Mouse (Mus musculus) heart, embryonic 16.5 days (tissue): ENCODE results near the gene Adgrl3. TPM values are rescaled to one million over a fixed set of nuclear protein-coding genes. Genes with fewer than 3 reads are reported as not detected.

Source experiments
- ATAC-seq: fragments of 200-750 bp; cut with Nextera tagmentation; replicated peaks from 2 replicates; pipeline ENCODE4 v1.8.0; 2017; ENCODE audit warnings: moderate number of reproducible peaks; ENCODE audit not compliant: insufficient read depth, low FRiP score; ENCODE audit errors: extremely low read depth
- H3K27ac ChIP-seq: fragments of 300-500 bp; sonication (generic); 2 replicates; pipeline ENCODE4 v1.5.1; 2014; ENCODE audit warnings: mild to moderate bottlenecking, low read length, control low read depth, moderate library complexity
- H3K27me3 ChIP-seq: fragments of 300-500 bp; sonication (generic); 2 replicates; pipeline ENCODE4 v1.6.1; 2014; ENCODE audit warnings: low read length, mixed read lengths; ENCODE audit not compliant: control insufficient read depth, insufficient read depth
- H3K36me3 ChIP-seq: fragments of 300-500 bp; sonication (generic); 2 replicates; pipeline ENCODE4 v1.6.1; 2014; ENCODE audit not compliant: control insufficient read depth, insufficient read depth
- H3K4me1 ChIP-seq: fragments of 300-500 bp; sonication (generic); 2 replicates; pipeline ENCODE4 v1.6.1; 2014; ENCODE audit warnings: low read length, mixed read lengths; ENCODE audit not compliant: control insufficient read depth, insufficient read depth
- H3K4me2 ChIP-seq: fragments of 300-500 bp; sonication (generic); 2 replicates; pipeline ENCODE4 v1.6.1; 2014; ENCODE audit warnings: low read depth, mild to moderate bottlenecking, control low read depth, low read length
- H3K4me3 ChIP-seq: fragments of 300-500 bp; sonication (generic); 2 replicates; pipeline ENCODE4 v1.5.1; 2014; ENCODE audit warnings: mild to moderate bottlenecking, control low read depth, low read length
- H3K9ac ChIP-seq: fragments of 300-500 bp; sonication (generic); 2 replicates; pipeline ENCODE4 v1.6.1; 2014; ENCODE audit warnings: low read length, control low read depth
- H3K9me3 ChIP-seq: fragments of 300-500 bp; sonication (generic); replicated peaks from 2 replicates; pipeline ENCODE4 v1.6.1; 2016; ENCODE audit warnings: low read length; ENCODE audit not compliant: control insufficient read depth
- WGBS: fragments of 180-500 bp; shearing (Covaris S2); extraction: QIAGEN DNeasy Blood & Tissue Kit; methylation state at CpG from one replicate; pipeline ENCODE4 v1.1.7; 2014; 5-methylcytosine and 5-hydroxymethylcytosine counted together
- polyA plus RNA-seq: library from polyadenylated mRNA; unstranded; fragments of >200 nt; fragmentation: Nextera tagmentation; extraction: Ambion mirVana; gene quantifications from 2 replicates; pipeline ENCODE4 v1.2.1, GENCODE M21; 2015

Gene Adgrl3
- polyA plus RNA-seq, 1 experiment from 2014 or later: 3.6 TPM

GRCm38 (mm10) chr5:81465971-81466370 is 446.0 kb downstream of the Adgrl3 start:
- ATAC-seq: no peak
- Histone ChIP-seq H3K36me3 (no peaks in the 10 kb centered on the region), H3K9ac (no peak overlapping the region), H3K27ac (no peak overlapping the region), H3K4me2 (no peak overlapping the region), H3K9me3 (no peaks in the 10 kb centered on the region), H3K4me1 (no peaks in the 10 kb centered on the region), H3K4me3 (no peak overlapping the region), H3K27me3 (no peaks in the 10 kb centered on the region)
- 62% methylated on average over 4 of the region's 4 CpGs for WGBS

DNA sequence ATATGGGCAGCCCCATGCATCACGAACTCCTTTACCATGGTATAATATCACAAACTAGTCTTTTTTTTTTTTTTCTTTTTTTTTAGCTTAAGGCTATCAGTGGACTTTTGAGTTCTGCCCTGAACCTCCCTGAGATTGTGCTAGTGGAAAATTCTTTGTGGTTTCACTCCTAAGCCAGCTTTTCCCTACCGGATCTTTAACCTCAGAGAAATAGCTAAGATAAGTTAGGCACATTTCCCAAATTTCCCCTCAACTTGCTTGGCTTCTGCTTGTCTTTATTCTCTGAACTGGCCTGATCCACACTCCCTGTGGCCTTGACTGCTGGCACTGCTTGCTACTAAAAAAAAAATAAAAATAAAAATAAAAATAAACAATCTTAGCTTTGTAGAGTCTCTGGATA is 454.7 kb downstream of the Adgrl3 start:
- H3K4me1 ChIP-seq: peaks cover 2% of the 10 kb centered on the region
- no peak overlapping the region for H3K4me3 ChIP-seq
- H3K9me3 ChIP-seq: no peaks in the 10 kb centered on the region
- 58% methylated on average over 2 of the region's 2 CpGs for WGBS
- no peak overlapping the region for H3K9ac ChIP-seq
- H3K4me2 ChIP-seq: no peak overlapping the region
- H3K27me3 ChIP-seq: no peaks in the 10 kb centered on the region
- no peaks in the 10 kb centered on the region for H3K36me3 ChIP-seq
- no peak for ATAC-seq
- H3K27ac ChIP-seq: no peak overlapping the region

GRCm38 (mm10) chr5:81475406-81475805 is 455.5 kb downstream of the Adgrl3 start:
- Histone ChIP-seq H3K36me3 (no peaks in the 10 kb centered on the region), H3K4me3 (no peak overlapping the region), H3K9ac (no peak overlapping the region), H3K9me3 (no peaks in the 10 kb centered on the region), H3K4me2 (no peak overlapping the region), H3K27me3 (no peaks in the 10 kb centered on the region), H3K4me1 (peaks cover 2% of the 10 kb centered on the region), H3K27ac (no peak overlapping the region)
- ATAC-seq: no peak
- WGBS: 80% methylated on average over 3 of the region's 3 CpGs

- Histone ChIP-seq H3K4me2 (no peak overlapping the region), H3K9me3 (no peaks in the 10 kb centered on the region), H3K4me1 (peaks cover 2% of the 10 kb centered on the region), H3K9ac (no peak overlapping the region), H3K4me3 (no peak overlapping the region), H3K36me3 (no peaks in the 10 kb centered on the region), H3K27ac (no peak overlapping the region), H3K27me3 (no peaks in the 10 kb centered on the region)
- 38% methylated on average over 8 of the region's 8 CpGs for WGBS
- ATAC-seq: no peak
Observed at GRCm38 (mm10) chr5:81475971-81476606, 456.2 kb downstream of the Adgrl3 start.

- no peak overlapping the region for H3K4me3 ChIP-seq
- H3K9ac ChIP-seq: no peak overlapping the region
- WGBS: 79% methylated on average over 3 of the region's 3 CpGs
- no peak overlapping the region for H3K27ac ChIP-seq
- H3K4me1 ChIP-seq: no peaks in the 10 kb centered on the region; the same call in 1 of the 2 replicates
- no peaks in the 10 kb centered on the region for H3K9me3 ChIP-seq
- ATAC-seq: no peak
- no peaks in the 10 kb centered on the region for H3K27me3 ChIP-seq
- H3K36me3 ChIP-seq: no peaks in the 10 kb centered on the region
- no peak overlapping the region for H3K4me2 ChIP-seq
Observed at GRCm38 (mm10) chr5:81480911-81481310, 461.0 kb downstream of the Adgrl3 start.

DNA sequence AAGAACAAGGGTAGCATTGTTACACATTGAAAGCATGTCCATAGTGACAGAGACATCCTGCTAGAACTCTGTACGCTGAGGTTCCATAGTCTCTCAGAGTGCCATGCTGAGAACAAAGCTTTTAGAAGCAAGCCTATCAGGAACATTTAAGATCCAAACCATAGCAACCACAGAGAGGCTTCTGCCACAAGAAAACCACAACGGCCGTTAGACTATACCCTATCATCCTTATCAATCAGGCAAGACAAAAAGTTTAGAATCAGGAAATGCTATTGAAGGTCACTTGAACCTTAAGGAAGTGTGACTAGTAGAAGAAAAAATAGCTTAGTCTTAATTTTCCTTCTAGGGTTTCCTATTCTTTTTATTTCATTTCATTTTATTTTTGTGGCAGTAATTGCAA is 464.0 kb downstream of the Adgrl3 start:
- Histone ChIP-seq H3K27ac (no peak overlapping the region), H3K4me2 (no peak overlapping the region), H3K36me3 (no peaks in the 10 kb centered on the region), H3K27me3 (no peaks in the 10 kb centered on the region), H3K4me3 (no peak overlapping the region), H3K9me3 (no peaks in the 10 kb centered on the region), H3K4me1 (no peaks in the 10 kb centered on the region), H3K9ac (no peak overlapping the region)
- no peak for ATAC-seq
- 57% methylated on average over 3 of the region's 3 CpGs for WGBS

GRCm38 (mm10) chr5:81501076-81501475 is 481.1 kb downstream of the Adgrl3 start:
- WGBS: 84% methylated on average over 3 of the region's 3 CpGs
- H3K4me2 ChIP-seq: no peak overlapping the region
- H3K9me3 ChIP-seq: no peaks in the 10 kb centered on the region
- no peak overlapping the region for H3K9ac ChIP-seq
- H3K4me1 ChIP-seq: no peaks in the 10 kb centered on the region
- no peak overlapping the region for H3K27ac ChIP-seq
- no peaks in the 10 kb centered on the region for H3K27me3 ChIP-seq
- no peak for ATAC-seq
- no peaks in the 10 kb centered on the region for H3K36me3 ChIP-seq
- no peak overlapping the region for H3K4me3 ChIP-seq

DNA sequence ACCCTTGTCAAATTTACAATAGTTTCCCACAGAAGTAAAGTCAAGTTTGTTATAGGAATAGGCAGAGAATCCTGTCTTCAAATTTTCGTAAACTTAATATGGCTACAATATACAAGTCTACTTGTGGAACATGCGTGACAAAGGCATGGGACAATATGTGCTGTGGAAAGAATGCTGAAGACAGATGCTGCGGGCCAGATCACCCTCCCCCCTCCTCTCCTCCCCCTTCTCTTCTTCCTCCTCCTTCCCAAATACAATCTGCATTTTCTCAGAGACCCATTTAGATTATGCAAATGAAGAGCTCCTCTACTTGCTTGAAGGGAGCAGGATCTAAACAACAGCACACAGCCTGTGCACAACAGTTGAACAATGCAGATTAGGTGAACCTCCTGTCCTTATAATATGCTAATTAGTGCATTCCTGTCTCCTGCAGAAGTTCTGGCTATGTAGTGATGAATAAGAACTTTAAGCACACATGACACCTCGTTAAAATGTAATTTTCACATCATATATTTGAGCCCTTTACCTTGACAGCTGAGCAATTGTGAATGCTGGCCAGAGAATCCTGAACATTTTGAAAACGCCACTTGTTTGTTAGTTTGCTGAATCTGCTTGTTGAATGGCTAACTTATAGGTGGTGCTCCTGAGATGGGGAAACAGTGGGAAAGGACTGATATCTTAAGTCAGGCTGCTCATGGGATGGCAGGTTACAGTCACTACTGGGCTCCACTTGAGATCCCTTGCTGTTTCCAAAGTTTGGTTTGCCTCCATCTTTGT is 499.0 kb downstream of the Adgrl3 start:
- H3K27ac ChIP-seq: no peak overlapping the region
- no peaks in the 10 kb centered on the region for H3K36me3 ChIP-seq
- H3K9me3 ChIP-seq: no peaks in the 10 kb centered on the region
- H3K4me3 ChIP-seq: peak overlapping the region; percentile 22
- no peak overlapping the region for H3K9ac ChIP-seq
- no peak for ATAC-seq
- H3K27me3 ChIP-seq: no peaks in the 10 kb centered on the region
- H3K4me1 ChIP-seq: no peaks in the 10 kb centered on the region; the same call in 1 of the 2 replicates
- peak overlapping the region; percentile 53 for H3K4me2 ChIP-seq
- 55% methylated on average over 5 of the region's 5 CpGs for WGBS
